Mouse (Mus musculus): Measurements from ENCODE around the gene Dnajc2. TPM values are rescaled to one million over a fixed set of nuclear protein-coding genes. Genes with fewer than 3 reads are reported as not detected.

Dnajc2 gene
- polyA plus RNA-seq, 1 experiment from 2014 or later = 95.6 TPM

- peak within 1 kb of the TSS; percentile 66 for H3K9ac ChIP-seq (ENCODE audit: low read length)
- peak within 1 kb of the TSS; percentile 79 for H3K4me3 ChIP-seq (ENCODE audit: low read depth, low read length)
- no peaks in the 10 kb centered on the region for H3K27me3 ChIP-seq (ENCODE audit: control insufficient read depth, insufficient read depth, low read length)
- peaks cover 5% of the 10 kb centered on the region for H3K36me3 ChIP-seq (ENCODE audit: control insufficient read depth, insufficient read depth, low read length)
- DNase-seq (ENCODE audit: low spot score) (peak; percentile 92), ATAC-seq (ENCODE audit: insufficient number of reproducible peaks, low FRiP score, low TSS enrichment, low read depth) (peak; percentile 83)
- H3K4me2 ChIP-seq (ENCODE audit: low read depth, severe bottlenecking) = peak within 1 kb of the TSS; percentile 52
- H3K27ac ChIP-seq (replicated peaks; ENCODE audit: low read depth, low read length) = peak within 1 kb of the TSS; percentile 49; the same call in 1 of the 2 replicates
- peaks cover 3% of the 10 kb centered on the region; the same call in 1 of the 2 replicates for H3K4me1 ChIP-seq (ENCODE audit: control insufficient read depth, insufficient read depth, low read length)
- under 1% methylated on average over 42 of the region's 42 CpGs for WGBS
- H3K9me3 ChIP-seq (ENCODE audit: control insufficient read depth, low read length) = no peaks in the 10 kb centered on the region
These were observed 48.0 kb downstream of the Dnajc2 start, which contains the start of gene Pmpcb for GRCm38 (mm10) chr5:21736956-21737585. Gene Pmpcb, plus strand, starts transcription at chr5:21737141.

GRCm38 (mm10) chr5:21736046-21736445 is 49.0 kb downstream of the Dnajc2 start:
- H3K9ac ChIP-seq (ENCODE audit: low read length) = no peak overlapping the region
- no peak overlapping the region for H3K27ac ChIP-seq (replicated peaks; ENCODE audit: low read depth, low read length)
- ATAC-seq (ENCODE audit: insufficient number of reproducible peaks, low FRiP score, low TSS enrichment, low read depth) = no peak
- no peaks in the 10 kb centered on the region for H3K27me3 ChIP-seq (ENCODE audit: control insufficient read depth, insufficient read depth, low read length)
- peaks cover 5% of the 10 kb centered on the region for H3K36me3 ChIP-seq (ENCODE audit: control insufficient read depth, insufficient read depth, low read length)
- DNase-seq (ENCODE audit: low spot score) = no peak
- no peak overlapping the region for H3K4me3 ChIP-seq (ENCODE audit: low read depth, low read length)
- 85% methylated on average over 11 of the region's 11 CpGs for WGBS
- no peak overlapping the region for H3K4me2 ChIP-seq (ENCODE audit: low read depth, severe bottlenecking)
- peaks cover 3% of the 10 kb centered on the region; the same call in 1 of the 2 replicates for H3K4me1 ChIP-seq (ENCODE audit: control insufficient read depth, insufficient read depth, low read length)
- no peaks in the 10 kb centered on the region for H3K9me3 ChIP-seq (ENCODE audit: control insufficient read depth, low read length)

GRCm38 (mm10) chr5:21735584-21735983 is 49.5 kb downstream of the Dnajc2 start:
- Histone ChIP-seq H3K9me3 (ENCODE audit: control insufficient read depth, low read length) (no peaks in the 10 kb centered on the region), H3K4me3 (ENCODE audit: low read depth, low read length) (no peak overlapping the region), H3K4me1 (ENCODE audit: control insufficient read depth, insufficient read depth, low read length) (peaks cover 3% of the 10 kb centered on the region; the same call in 1 of the 2 replicates), H3K4me2 (ENCODE audit: low read depth, severe bottlenecking) (0 out of 2 replicates have a peak overlapping the region, but pooled peaks have one; percentile 4), H3K36me3 (ENCODE audit: control insufficient read depth, insufficient read depth, low read length) (peaks cover 5% of the 10 kb centered on the region), H3K27ac (replicated peaks; ENCODE audit: low read depth, low read length) (no peak overlapping the region), H3K27me3 (ENCODE audit: control insufficient read depth, insufficient read depth, low read length) (no peaks in the 10 kb centered on the region), H3K9ac (ENCODE audit: low read length) (no peak overlapping the region)
- no peak for ATAC-seq (ENCODE audit: insufficient number of reproducible peaks, low FRiP score, low TSS enrichment, low read depth)
- peak; percentile 73 for DNase-seq (ENCODE audit: low spot score)
- 36% methylated on average over 10 of the region's 10 CpGs for WGBS

- WGBS = 79% methylated on average over 20 of the region's 20 CpGs
- Histone ChIP-seq H3K4me3 (ENCODE audit: low read depth, low read length) (no peak overlapping the region), H3K4me2 (ENCODE audit: low read depth, severe bottlenecking) (0 out of 2 replicates have a peak overlapping the region, but pooled peaks have one; percentile 4)
These were observed 50.0 kb downstream of the Dnajc2 start for GRCm38 (mm10) chr5:21735100-21735499.

GRCm38 (mm10) chr5:21732930-21733329 is 52.1 kb downstream of the Dnajc2 start:
- Histone ChIP-seq H3K9ac (ENCODE audit: low read length) (no peak overlapping the region), H3K27ac (replicated peaks; ENCODE audit: low read depth, low read length) (no peak overlapping the region), H3K9me3 (ENCODE audit: control insufficient read depth, low read length) (no peaks in the 10 kb centered on the region), H3K36me3 (ENCODE audit: control insufficient read depth, insufficient read depth, low read length) (no peaks in the 10 kb centered on the region), H3K4me1 (ENCODE audit: control insufficient read depth, insufficient read depth, low read length) (peaks cover 2% of the 10 kb centered on the region; the same call in 1 of the 2 replicates), H3K27me3 (ENCODE audit: control insufficient read depth, insufficient read depth, low read length) (no peaks in the 10 kb centered on the region), H3K4me2 (ENCODE audit: low read depth, severe bottlenecking) (no peak overlapping the region), H3K4me3 (ENCODE audit: low read depth, low read length) (no peak overlapping the region)
- WGBS = 64% methylated on average over 8 of the region's 8 CpGs
- ATAC-seq (ENCODE audit: insufficient number of reproducible peaks, low FRiP score, low TSS enrichment, low read depth) = no peak
- peak; percentile 48 for DNase-seq (ENCODE audit: low spot score)

More at GRCm38 (mm10) chr5:21735100-21735499, 50.0 kb downstream of the Dnajc2 start:
- Histone ChIP-seq H3K36me3 (ENCODE audit: control insufficient read depth, insufficient read depth, low read length) (peaks cover 3% of the 10 kb centered on the region; the same call in 1 of the 2 replicates), H3K27me3 (ENCODE audit: control insufficient read depth, insufficient read depth, low read length) (no peaks in the 10 kb centered on the region), H3K9me3 (ENCODE audit: control insufficient read depth, low read length) (no peaks in the 10 kb centered on the region), H3K9ac (ENCODE audit: low read length) (no peak overlapping the region), H3K4me1 (ENCODE audit: control insufficient read depth, insufficient read depth, low read length) (peaks cover 3% of the 10 kb centered on the region; the same call in 1 of the 2 replicates), H3K27ac (replicated peaks; ENCODE audit: low read depth, low read length) (no peak overlapping the region)
- ATAC-seq (ENCODE audit: insufficient number of reproducible peaks, low FRiP score, low TSS enrichment, low read depth) (no peak), DNase-seq (ENCODE audit: low spot score) (no peak)

- ATAC-seq (ENCODE audit: insufficient number of reproducible peaks, low FRiP score, low TSS enrichment, low read depth) = no peak
- no peak overlapping the region for H3K9ac ChIP-seq (ENCODE audit: low read length)
- no peaks in the 10 kb centered on the region for H3K27me3 ChIP-seq (ENCODE audit: control insufficient read depth, insufficient read depth, low read length)
- H3K9me3 ChIP-seq (ENCODE audit: control insufficient read depth, low read length) = no peaks in the 10 kb centered on the region
- H3K27ac ChIP-seq (replicated peaks; ENCODE audit: low read depth, low read length) = no peak overlapping the region
- no peak overlapping the region for H3K4me3 ChIP-seq (ENCODE audit: low read depth, low read length)
- no peak overlapping the region for H3K4me2 ChIP-seq (ENCODE audit: low read depth, severe bottlenecking)
- no peak for DNase-seq (ENCODE audit: low spot score)
- no peaks in the 10 kb centered on the region for H3K36me3 ChIP-seq (ENCODE audit: control insufficient read depth, insufficient read depth, low read length)
- WGBS = 90% methylated on average over 3 of the region's 3 CpGs
- H3K4me1 ChIP-seq (ENCODE audit: control insufficient read depth, insufficient read depth, low read length) = no peaks in the 10 kb centered on the region
These were observed 52.7 kb downstream of the Dnajc2 start for GRCm38 (mm10) chr5:21732177-21732911.

GRCm38 (mm10) chr5:21729107-21729506 is 55.9 kb downstream of the Dnajc2 start:
- Histone ChIP-seq H3K9me3 (ENCODE audit: control insufficient read depth, low read length) (no peaks in the 10 kb centered on the region), H3K27ac (replicated peaks; ENCODE audit: low read depth, low read length) (no peak overlapping the region), H3K27me3 (ENCODE audit: control insufficient read depth, insufficient read depth, low read length) (no peaks in the 10 kb centered on the region), H3K4me3 (ENCODE audit: low read depth, low read length) (no peak overlapping the region), H3K9ac (ENCODE audit: low read length) (no peak overlapping the region), H3K4me1 (ENCODE audit: control insufficient read depth, insufficient read depth, low read length) (no peaks in the 10 kb centered on the region), H3K4me2 (ENCODE audit: low read depth, severe bottlenecking) (no peak overlapping the region), H3K36me3 (ENCODE audit: control insufficient read depth, insufficient read depth, low read length) (no peaks in the 10 kb centered on the region)
- ATAC-seq (ENCODE audit: insufficient number of reproducible peaks, low FRiP score, low TSS enrichment, low read depth) = no peak
- 87% methylated on average over 5 of the region's 5 CpGs for WGBS
- DNase-seq (ENCODE audit: low spot score) = no peak

GRCm38 (mm10) chr5:21724872-21725271 is 60.2 kb downstream of the Dnajc2 start:
- no peaks in the 10 kb centered on the region for H3K9me3 ChIP-seq (ENCODE audit: control insufficient read depth, low read length)
- H3K4me1 ChIP-seq (ENCODE audit: control insufficient read depth, insufficient read depth, low read length) = no peaks in the 10 kb centered on the region
- H3K27ac ChIP-seq (replicated peaks; ENCODE audit: low read depth, low read length) = no peak overlapping the region
- H3K36me3 ChIP-seq (ENCODE audit: control insufficient read depth, insufficient read depth, low read length) = no peaks in the 10 kb centered on the region
- ATAC-seq (ENCODE audit: insufficient number of reproducible peaks, low FRiP score, low TSS enrichment, low read depth) = no peak
- no peak overlapping the region for H3K4me3 ChIP-seq (ENCODE audit: low read depth, low read length)
- H3K9ac ChIP-seq (ENCODE audit: low read length) = no peak overlapping the region
- no peaks in the 10 kb centered on the region for H3K27me3 ChIP-seq (ENCODE audit: control insufficient read depth, insufficient read depth, low read length)
- 59% methylated on average over 7 of the region's 7 CpGs for WGBS
- no peak for DNase-seq (ENCODE audit: low spot score)
- no peak overlapping the region for H3K4me2 ChIP-seq (ENCODE audit: low read depth, severe bottlenecking)

All from limb, embryonic 11.5 days (tissue).